Mouse (Mus musculus) liver, embryonic 14.5 days (tissue): ENCODE results near the gene Xylb. TPM values are rescaled to one million over a fixed set of nuclear protein-coding genes. Genes with fewer than 3 reads are reported as not detected.

Source experiments
- ATAC-seq: fragments of 200-750 bp; cut with Nextera tagmentation; 2 replicates; pipeline ENCODE4 v1.8.0; 2017; ENCODE audit warnings: moderate number of reproducible peaks, mild to moderate bottlenecking, moderate library complexity; ENCODE audit not compliant: insufficient read depth
- DNase-seq, 3 experiments: peaks; one replicate each; pipeline ENCODE4 v3.0.0-alpha.2; 2012 to 2013; ENCODE audit warnings: low read depth in 3 of 3, low spot score in 3 of 3
- H3K27ac ChIP-seq: fragments of 300-500 bp; sonication (generic); 2 replicates; pipeline ENCODE4 v1.5.1; 2014; ENCODE audit warnings: moderate library complexity, mild to moderate bottlenecking, control low read depth, inconsistent platforms
- H3K27me3 ChIP-seq: fragments of 300-500 bp; sonication (generic); 2 replicates; pipeline ENCODE4 v1.6.1; 2014; ENCODE audit warnings: mild to moderate bottlenecking, low read length, moderate library complexity; ENCODE audit not compliant: control insufficient read depth, insufficient read depth
- H3K36me3 ChIP-seq: fragments of 300-500 bp; sonication (generic); replicated peaks from 2 replicates; pipeline ENCODE4 v1.6.1; 2014; ENCODE audit warnings: low read depth; ENCODE audit not compliant: control insufficient read depth, insufficient read depth
- H3K4me1 ChIP-seq, 2 experiments: fragments of 200-500 bp in 1 of 2; fragments of 300-500 bp in 1 of 2; sonication (generic) in 1 of 2; replicated peaks; 2 replicates each; pipeline ENCODE4 v1.6.1; 2012 to 2014; ENCODE audit warnings: antibody characterized with exemption in 1 of 2, inconsistent platforms in 1 of 2, low read length in 1 of 2; ENCODE audit not compliant: control insufficient read depth in 2 of 2, insufficient read depth in 2 of 2
- H3K4me2 ChIP-seq: fragments of 300-500 bp; sonication (generic); 2 replicates; pipeline ENCODE4 v1.6.1; 2014; ENCODE audit warnings: low read depth, mild to moderate bottlenecking, control low read depth, moderate library complexity
- H3K4me3 ChIP-seq, 2 experiments: fragments of 200-500 bp in 1 of 2; fragments of 300-500 bp in 1 of 2; sonication (generic) in 1 of 2; 2 replicates each; pipeline ENCODE4 v1.5.1; 2012 to 2014; ENCODE audit warnings: low read depth in 2 of 2, low read length in 2 of 2, mild to moderate bottlenecking in 2 of 2, control low read depth in 1 of 2, inconsistent platforms in 1 of 2, moderate library complexity in 1 of 2; ENCODE audit not compliant: insufficient read depth in 1 of 2
- H3K9ac ChIP-seq: fragments of 300-500 bp; sonication (generic); replicated peaks from 2 replicates; pipeline ENCODE4 v1.6.1; 2014; ENCODE audit warnings: mild to moderate bottlenecking, control low read depth, moderate library complexity
- H3K9me3 ChIP-seq: fragments of 300-500 bp; sonication (generic); 2 replicates; pipeline ENCODE4 v1.6.1; 2016; ENCODE audit warnings: low read length, mixed read lengths; ENCODE audit not compliant: control insufficient read depth
- CTCF ChIP-seq: IDR thresholded peaks from 2 replicates; pipeline ENCODE4 v1.5.1; 2016; ENCODE audit warnings: antibody characterized with exemption, low read depth, control low read depth
- EP300 ChIP-seq: IDR thresholded peaks from 2 replicates; pipeline ENCODE4 v1.6.1; 2016; ENCODE audit warnings: antibody characterized with exemption, low read depth
- WGBS: fragments of 180-500 bp; shearing (Covaris S2); extraction: QIAGEN DNeasy Blood & Tissue Kit; methylation state at CpG from one replicate; pipeline ENCODE4 v1.1.7; 2014; ENCODE audit not compliant: insufficient replicate concordance; 5-methylcytosine and 5-hydroxymethylcytosine counted together
- polyA plus RNA-seq, 2 experiments: library from polyadenylated mRNA; depleted of rRNA in 1 of 2; stranded (reverse) in 1 of 2; unstranded in 1 of 2; fragments of >200 nt; fragmentation: Nextera tagmentation in 1 of 2; extraction: Ambion mirVana in 1 of 2; gene quantifications; 2 replicates each; pipeline versions ENCODE4 v1.2.1 to v1.2.3; 2012 to 2014

Xylb gene
- polyA plus RNA-seq, 2 experiments: 2.4 to 4.8 TPM

GRCm38 (mm10) chr9:119335571-119335970, 21.6 kb upstream of the Xylb start:
- H3K4me1 ChIP-seq: peaks cover 11 to 15% of the 10 kb centered on the region in 2 experiments
- H3K9ac ChIP-seq: no peak overlapping the region
- H3K9me3 ChIP-seq: no peaks in the 10 kb centered on the region
- WGBS: 79% methylated on average over 4 of the region's 4 CpGs
- TF ChIP-seq CTCF (no peak), EP300 (no peak)
- DNase-seq (no peak), ATAC-seq (no peak)
- H3K27me3 ChIP-seq: no peaks in the 10 kb centered on the region
- H3K4me3 ChIP-seq: no peak overlapping the region
- H3K4me2 ChIP-seq: no peak overlapping the region
- no peaks in the 10 kb centered on the region for H3K36me3 ChIP-seq
- no peak overlapping the region for H3K27ac ChIP-seq

- Histone ChIP-seq H3K9me3 (no peaks in the 10 kb centered on the region), H3K4me2 (no peak overlapping the region), H3K4me3 (no peak overlapping the region), H3K4me1 (peaks cover 11 to 24% of the 10 kb centered on the region in 2 experiments), H3K36me3 (no peaks in the 10 kb centered on the region), H3K27me3 (no peaks in the 10 kb centered on the region), H3K9ac (no peak overlapping the region), H3K27ac (no peak overlapping the region)
- TF ChIP-seq EP300 (no peak), CTCF (no peak)
- 86% methylated on average over 14 of the region's 14 CpGs for WGBS
- no peak for DNase-seq
- ATAC-seq: no peak
Measured at GRCm38 (mm10) chr9:119337842-119338241, 19.3 kb upstream of the Xylb start.

GRCm38 (mm10) chr9:119338350-119338749, 18.8 kb upstream of the Xylb start:
- Histone ChIP-seq H3K9ac (no peak overlapping the region), H3K27me3 (no peaks in the 10 kb centered on the region), H3K9me3 (no peaks in the 10 kb centered on the region), H3K4me1 (peaks cover 11 to 25% of the 10 kb centered on the region in 2 experiments), H3K27ac (no peak overlapping the region), H3K4me3 (no peak overlapping the region), H3K4me2 (no peak overlapping the region), H3K36me3 (no peaks in the 10 kb centered on the region)
- TF ChIP-seq EP300 (no peak), CTCF (no peak)
- no peak for DNase-seq
- ATAC-seq: no peak
- 81% methylated on average over 3 of the region's 3 CpGs for WGBS

- DNase-seq (no peak), ATAC-seq (no peak)
- H3K4me3 ChIP-seq: peak overlapping the region; percentile 81 to 94
- peaks cover 11 to 23% of the 10 kb centered on the region in 2 experiments for H3K4me1 ChIP-seq
- TF ChIP-seq EP300 (no peak), CTCF (no peak)
- WGBS: 34% methylated on average over 7 of the region's 7 CpGs
- peak overlapping the region; percentile 99 for H3K4me2 ChIP-seq
- no peak overlapping the region; the same call in 1 of the 2 replicates for H3K27ac ChIP-seq
- H3K36me3 ChIP-seq: no peaks in the 10 kb centered on the region
- H3K9ac ChIP-seq: peak overlapping the region; percentile 92
- H3K9me3 ChIP-seq: no peaks in the 10 kb centered on the region
- no peaks in the 10 kb centered on the region for H3K27me3 ChIP-seq
Measured at GRCm38 (mm10) chr9:119339106-119339505, 18.1 kb upstream of the Xylb start.

- ATAC-seq: peak; percentile 49
- H3K9ac ChIP-seq: peak within 1 kb of the TSS; percentile 92
- H3K4me3 ChIP-seq: peak within 1 kb of the TSS; percentile 81 to 94
- no peaks in the 10 kb centered on the region for H3K9me3 ChIP-seq
- WGBS: under 1% methylated on average over 43 of the region's 43 CpGs
- peak; percentile 66 to 84 (median 68) for DNase-seq
- H3K27ac ChIP-seq: peak within 1 kb of the TSS; percentile 92
- TF ChIP-seq EP300 (no peak), CTCF (peak; percentile 46; the same call in 1 of the 2 replicates)
- no peaks in the 10 kb centered on the region for H3K36me3 ChIP-seq
- H3K4me2 ChIP-seq: peak within 1 kb of the TSS; percentile 99
- no peaks in the 10 kb centered on the region for H3K27me3 ChIP-seq
- H3K4me1 ChIP-seq: peaks cover 11 to 23% of the 10 kb centered on the region in 2 experiments
Measured at GRCm38 (mm10) chr9:119339558-119340211, 17.5 kb upstream of the Xylb start, which contains the start of gene Acaa1a. Gene Acaa1a, plus strand, starts transcription at chr9:119339676.
